Mouse (Mus musculus): ENCODE results near the gene Plcb4. TPM values are rescaled to one million over a fixed set of nuclear protein-coding genes. Genes with fewer than 3 reads are reported as not detected.

The Plcb4 gene
- total RNA-seq, 2 experiments from 2014 or later: 37.2 to 40.1 TPM

DNA sequence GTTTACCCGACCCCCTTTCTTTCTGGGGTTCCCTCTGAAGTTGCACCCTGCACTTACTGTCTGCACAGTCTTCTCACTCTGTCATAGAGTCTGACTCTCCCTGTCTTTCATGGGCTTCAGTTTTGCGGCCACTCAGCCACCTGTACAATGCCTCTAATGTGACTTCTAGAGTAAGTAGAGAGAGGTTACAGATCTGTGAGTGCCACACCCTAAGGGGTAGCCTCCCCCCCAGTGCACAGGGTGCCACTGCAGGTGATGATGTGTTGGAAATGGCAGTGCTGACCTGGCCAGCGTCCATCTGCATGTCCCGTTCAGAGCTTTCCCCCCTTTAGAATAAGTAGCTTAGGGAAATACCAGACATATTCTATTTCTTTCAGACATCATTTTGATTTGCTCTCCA lies 336.4 kb downstream of the Plcb4 start:
- no peak for DNase-seq (ENCODE audit: low spot score in 2 of 2)

DNA sequence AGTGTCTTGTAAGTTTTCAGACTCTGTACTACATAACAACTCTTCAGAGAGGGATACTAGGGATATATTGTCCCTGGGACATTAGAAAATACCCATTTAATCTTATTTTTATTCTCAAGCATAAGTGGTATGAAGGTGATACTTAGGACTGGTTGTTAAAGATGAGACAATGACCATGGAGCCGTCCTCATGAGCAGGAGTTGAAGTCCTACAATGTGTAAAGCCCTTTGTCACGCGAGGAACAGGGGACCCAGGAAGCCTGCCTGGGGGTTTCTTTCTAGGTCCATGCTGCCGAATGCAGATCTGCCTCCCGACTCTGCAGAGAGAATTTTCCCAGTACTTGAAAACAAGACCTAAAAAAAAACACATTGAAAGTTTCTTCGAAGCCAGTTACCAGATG lies 338.1 kb downstream of the Plcb4 start:
- no peak for DNase-seq (ENCODE audit: low spot score in 2 of 2)

DNA sequence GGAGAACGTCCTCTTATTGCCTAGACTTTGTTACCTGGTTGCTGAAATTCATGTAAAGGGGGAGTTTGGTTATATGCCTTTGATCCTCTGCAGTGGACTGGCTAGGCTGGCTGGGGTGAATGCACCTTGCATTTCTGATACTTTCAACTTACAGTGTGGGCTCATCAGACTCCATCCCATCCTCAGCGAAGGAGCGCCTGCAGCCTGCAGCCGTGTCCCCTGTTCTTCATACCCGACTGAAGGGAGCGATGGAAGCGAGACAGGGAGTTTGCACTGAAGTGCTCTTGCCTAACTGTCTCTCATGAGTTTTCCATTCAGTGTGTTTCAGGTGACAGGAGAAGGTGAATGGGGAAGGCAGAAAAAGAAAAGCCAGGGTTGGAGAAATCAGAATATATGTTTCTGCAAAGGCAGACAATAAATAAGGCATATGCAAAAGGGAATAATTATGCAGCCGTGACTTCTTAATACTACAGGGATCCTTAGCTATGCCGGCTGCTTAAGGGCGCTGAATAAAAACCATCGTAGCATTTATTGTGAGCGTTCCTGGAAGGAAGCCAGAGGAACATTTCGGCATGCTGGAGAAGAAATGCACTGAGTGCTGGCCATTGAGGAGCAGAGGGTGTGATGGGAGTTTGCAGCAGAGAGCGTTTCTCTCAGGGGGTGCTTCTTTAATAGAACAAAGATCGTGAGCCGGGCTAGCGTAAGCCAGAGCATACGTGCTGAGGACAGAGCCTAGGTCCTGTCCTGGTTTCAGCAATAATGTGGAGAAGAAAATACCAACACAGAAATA lies 338.7 kb downstream of the Plcb4 start:
- no peak for DNase-seq (ENCODE audit: low spot score in 2 of 2)

DNA sequence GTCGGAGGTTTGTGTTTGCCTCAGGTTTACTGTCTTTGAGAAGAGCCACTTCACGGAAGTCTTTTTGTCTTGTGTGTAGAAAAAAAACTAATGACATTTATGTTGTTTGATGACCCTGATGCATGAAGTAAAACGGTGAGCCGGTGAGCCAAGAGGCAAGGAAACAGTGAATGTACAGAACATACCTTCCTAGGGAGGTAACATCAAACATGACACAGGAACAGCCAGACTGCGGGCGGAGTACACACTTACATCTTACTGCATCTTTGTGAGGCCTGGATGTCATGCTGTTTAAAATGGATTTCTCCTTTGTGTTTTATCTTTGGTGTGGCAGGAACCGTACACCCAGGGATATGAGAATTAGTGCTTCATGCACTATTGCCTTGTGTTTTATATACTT lies 340.1 kb downstream of the Plcb4 start:
- no peak for DNase-seq (ENCODE audit: low spot score in 2 of 2)

DNA sequence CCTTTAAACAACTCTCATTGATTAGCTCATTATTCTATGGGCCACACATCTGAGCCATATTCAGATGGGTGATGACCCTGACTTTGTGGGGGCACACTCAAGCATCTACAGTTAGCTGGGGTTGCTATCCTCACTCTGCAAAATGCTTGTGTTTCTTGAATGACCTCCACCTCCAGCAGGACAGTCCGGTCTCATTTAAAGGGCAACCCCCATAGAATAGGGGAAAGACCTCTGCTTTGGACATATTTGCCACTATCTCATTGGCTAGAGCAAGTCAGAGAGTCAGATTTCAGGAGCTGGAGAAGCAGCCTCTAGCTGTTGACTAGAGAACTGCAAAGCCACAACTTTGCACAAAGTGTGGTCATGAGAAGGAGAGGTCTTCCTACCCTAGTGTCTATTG lies 340.6 kb downstream of the Plcb4 start:
- no peak for DNase-seq (ENCODE audit: low spot score in 2 of 2)

DNA sequence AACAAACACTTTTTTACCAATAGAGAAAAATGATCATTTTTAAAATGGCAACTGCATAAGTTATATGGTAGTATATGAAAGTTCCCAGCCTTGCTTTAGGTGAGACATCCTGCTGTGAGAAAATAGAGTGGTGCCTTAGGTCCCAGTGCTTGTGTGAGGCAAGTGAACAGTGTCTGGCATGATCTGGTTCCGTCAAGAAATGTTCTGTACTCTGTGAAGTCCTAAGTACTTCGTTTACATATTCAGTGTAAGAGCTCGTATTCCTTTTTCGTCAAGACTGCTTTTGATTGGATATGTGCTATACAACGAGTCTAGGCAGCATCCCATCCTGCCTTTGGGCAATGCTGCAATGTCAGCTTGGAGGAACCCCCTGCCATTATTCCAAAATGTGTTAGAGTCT lies 342.1 kb downstream of the Plcb4 start:
- DNase-seq (ENCODE audit: low spot score in 2 of 2): no peak

DNA sequence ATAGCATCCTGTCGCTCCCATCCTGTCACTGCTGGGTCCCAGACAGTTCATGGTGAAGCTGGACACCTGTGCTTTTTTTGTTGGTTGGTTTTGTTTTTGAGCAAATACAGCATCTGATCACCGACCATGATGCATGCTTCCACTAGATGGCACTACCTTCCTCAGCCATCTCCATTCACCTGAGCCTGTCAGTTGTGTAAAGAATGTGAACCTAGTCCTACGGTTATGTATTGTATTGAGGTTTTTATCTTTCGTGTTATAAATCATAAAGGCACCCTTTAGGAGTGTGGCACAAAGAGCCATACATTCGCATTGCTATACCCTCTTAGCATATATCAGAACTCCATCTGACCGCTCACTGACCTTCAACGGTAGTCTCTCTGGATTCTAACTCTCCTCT lies 343.3 kb downstream of the Plcb4 start:
- DNase-seq (ENCODE audit: low spot score in 2 of 2): no peak

DNA sequence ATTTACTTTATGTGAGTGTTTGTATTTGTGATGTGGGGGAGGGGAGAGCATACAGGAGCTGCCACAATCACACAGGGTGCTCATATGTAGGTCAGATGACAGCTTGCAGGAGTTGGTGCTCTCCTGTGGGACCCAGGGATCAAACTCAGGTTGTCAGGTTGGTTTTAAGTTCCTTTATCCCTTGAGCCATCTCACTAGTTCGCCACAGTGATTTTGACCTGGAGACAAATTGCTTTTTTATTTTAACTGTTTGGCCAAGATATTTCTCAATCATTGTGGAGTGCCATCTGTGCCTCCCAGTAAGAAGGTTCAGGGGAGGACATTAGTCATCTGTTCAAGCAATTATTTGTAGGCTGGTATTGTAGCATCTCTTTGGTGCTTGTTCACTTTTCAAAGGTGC lies 345.0 kb downstream of the Plcb4 start:
- no peak for DNase-seq (ENCODE audit: low spot score in 2 of 2)

DNA sequence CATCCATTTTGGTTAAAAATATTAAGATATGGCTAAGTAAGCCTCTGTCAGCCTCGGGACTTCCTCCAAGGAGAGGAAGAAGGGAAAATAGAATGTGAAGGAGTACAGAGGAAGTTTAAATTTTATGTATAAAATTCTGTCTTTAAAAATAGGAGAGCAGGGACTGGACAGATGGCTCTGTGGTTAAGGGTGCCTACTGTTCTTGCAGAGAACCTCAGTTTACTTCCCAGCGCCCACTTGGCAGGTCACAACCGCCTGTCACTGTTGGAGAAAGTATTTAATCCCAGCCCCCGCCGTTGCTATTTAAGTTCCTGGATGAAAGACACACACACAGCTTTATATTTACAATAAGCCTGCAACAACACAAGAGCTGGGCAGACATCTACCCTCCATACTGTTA lies 347.5 kb downstream of the Plcb4 start:
- no peak for DNase-seq (ENCODE audit: low spot score in 2 of 2)

DNA sequence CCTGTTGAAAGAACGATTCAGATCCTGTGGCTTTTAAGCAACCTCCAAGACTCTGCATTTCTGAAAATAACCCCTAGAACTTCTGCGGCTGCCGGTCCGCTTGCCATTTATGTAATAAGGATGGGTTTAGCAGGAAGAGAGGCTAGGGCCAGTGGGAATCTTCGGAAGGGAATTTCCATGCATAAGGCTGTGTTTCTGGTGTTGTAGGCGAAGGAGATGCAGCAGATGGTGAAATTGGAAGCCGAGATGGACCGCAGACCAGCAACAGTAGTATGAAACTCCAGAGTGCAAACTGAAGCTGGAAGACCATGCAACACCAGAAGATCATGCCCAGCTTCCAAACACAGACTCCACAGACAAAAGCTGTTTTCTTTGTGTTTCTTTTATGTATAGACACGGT lies 353.9 kb downstream of the Plcb4 start:
- no peak for DNase-seq (ENCODE audit: low spot score in 2 of 2)

DNA sequence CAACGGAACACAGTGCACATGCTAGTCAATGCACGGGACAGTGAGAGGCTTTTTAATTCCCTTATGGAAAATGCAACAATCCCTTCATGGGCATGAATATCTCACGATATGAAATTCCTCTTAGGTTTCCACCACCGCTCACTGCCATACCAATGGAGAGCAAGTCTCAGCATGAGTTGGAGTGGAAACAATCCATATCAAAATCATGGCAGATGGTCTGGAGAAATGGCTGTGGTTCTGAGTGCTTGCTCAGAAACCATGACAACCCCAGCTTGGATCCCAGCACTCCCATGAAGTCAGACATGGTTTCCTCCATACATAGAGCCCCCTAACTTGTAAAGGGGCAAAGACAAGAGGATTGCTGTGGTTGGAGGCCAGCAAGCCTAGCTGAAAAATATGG lies 389.7 kb downstream of the Plcb4 start:
- no peak for DNase-seq (ENCODE audit: low spot score in 2 of 2)

DNA sequence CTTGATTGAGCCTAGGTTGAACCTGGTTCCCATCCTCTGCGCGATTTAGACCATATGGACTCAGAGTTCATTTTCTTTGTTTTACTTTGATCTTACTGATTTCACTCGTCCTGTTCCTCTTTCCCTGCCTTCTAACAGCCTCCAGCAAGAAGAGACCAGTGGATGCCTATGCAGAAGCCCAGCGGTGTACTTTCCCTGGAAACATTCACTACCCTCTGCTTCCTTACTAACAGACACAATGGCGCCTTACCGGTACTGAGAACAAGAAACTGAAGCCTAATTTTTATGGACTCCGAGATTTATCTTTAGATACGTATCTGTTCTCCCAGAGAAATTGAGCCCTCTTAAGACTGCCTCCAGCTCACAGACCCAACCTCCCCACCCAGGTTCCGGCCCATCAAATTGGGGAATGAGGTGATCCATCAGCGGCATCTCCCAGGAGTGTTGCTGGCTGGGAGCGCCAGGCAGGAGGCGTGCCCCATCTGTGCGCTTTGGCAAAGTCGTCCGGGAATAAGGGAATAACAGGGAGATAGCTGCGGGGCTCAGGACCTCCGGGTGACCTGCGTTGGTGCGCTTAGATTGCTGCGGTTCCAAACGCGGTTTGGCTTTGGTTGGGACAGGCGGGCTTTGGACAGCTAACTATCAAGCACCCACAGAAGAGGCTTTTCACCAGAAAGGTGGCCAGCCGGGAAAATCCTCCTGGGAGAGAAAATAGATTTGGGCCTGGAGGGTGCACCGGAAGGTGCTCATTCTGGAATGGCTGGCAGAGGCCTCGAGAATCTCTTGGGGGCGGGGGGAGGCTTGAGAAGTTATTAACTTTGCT lies 392.2 kb downstream of the Plcb4 start:
- DNase-seq (ENCODE audit: low spot score in 2 of 2): no peak

DNA sequence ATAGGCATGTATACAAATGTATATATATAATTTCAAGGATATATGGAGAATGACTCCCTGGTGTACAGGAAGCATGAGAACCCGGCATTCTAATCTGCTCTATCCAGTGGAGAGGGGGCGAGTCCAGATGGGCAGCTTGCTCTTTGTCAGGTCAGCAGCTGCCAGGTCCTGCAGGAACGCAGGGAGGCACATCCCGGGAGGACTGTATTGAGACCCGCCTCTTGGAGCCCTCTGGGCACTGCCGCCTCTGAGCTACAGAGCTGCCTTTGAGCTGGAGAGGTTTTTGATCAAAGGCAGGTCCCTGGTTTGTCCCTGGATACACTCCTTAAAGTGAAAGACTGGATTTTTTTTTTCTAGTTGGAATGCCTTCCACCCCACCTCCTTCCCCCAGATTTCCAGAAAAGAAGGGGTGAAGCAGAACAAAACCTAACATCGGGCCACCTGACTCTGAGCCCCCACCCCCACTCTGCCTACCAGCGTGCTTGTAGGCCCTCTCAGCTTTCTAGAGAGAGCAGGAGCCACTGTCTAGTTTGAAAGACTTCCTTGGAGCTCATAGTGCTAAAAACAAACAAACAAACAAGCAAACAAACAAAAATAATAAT lies 393.0 kb downstream of the Plcb4 start, which contains the start of gene Lamp5:
Gene Lamp5 (plus strand): TSS at position 552 of the 602 bp plus-strand sequence.
- DNase-seq (ENCODE audit: low spot score in 2 of 2): no peak

DNA sequence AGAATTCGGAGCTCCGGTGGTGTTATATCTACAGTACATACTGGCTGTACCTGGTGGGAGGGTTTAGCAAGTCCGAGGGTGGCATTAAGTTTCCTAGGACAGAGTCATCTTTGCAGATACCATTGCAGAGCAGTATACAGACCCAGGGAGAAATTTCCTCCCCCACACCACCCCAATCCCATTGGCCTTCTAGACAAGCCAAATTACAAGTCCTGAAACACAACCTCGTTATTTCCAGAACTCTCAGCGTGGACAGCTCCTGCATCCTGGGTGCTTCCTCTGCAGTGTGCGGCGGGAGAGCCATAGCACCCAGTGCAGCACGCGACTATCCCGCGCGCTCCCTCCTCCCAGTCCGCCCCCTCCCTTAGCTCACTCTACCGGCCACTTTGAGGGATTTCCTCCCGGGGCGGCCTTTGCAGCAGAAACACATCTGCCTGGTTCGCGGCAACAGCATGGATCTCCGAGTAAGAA lies 399.1 kb downstream of the Plcb4 start:
- DNase-seq (ENCODE audit: low spot score in 2 of 2): no peak

DNA sequence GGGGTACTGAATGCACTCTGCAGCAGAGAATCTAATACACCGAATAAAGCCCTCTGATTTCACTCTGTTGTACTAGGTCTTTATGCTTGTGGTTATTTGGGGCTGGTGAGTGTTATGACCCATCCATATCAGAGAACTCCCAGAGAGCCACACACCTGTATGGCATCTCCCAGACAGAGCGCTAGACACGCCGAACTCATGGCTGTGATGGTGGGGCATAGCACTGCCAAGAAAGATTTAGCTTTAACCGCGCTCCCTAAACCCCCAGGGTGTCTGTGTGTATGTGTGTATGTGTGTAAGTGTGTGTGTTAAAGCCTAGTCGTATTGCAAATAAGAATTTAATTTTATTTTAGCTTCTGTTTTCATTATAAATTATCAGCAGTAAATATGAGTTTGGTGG lies 399.6 kb downstream of the Plcb4 start:
- no peak for DNase-seq (ENCODE audit: low spot score in 2 of 2)

DNA sequence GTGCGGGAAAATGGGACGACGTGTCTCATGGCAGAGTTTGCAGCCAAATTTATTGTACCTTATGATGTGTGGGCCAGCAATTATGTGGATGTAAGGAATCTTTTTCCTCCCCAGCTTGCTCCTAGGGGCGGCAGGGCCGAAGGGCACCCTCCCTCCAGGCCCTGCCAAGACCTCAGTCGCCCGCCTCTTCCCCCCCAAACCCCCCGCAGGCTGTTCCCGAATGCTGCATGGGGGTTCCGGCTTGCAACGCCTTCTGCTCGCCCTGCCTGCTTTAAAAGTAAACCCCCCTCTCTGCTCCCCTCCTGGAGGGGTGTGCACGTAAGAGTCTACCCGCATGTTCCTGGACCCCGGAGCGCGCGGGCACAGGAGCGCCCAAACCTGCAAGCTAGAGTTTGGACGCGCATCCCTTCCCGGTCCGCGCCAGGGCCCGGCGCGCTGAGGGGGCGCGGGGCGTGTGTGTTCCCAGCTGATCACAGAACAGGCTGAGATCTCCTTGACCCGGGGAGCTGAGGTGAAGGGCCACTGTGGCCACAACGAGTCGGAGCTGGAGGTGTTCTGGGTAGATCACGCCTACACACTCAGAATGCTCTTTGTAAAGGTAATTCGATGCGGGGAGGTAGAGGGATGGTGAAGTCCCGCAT lies 400.3 kb downstream of the Plcb4 start:
- no peak for DNase-seq (ENCODE audit: low spot score in 2 of 2)
